ENCODE assay signal across 17 mouse cellular contexts in genomic region chr7:128626601-128627000, GRCm38 (mm10). TPM values are rescaled to one million over a fixed set of nuclear protein-coding genes. Genes with fewer than 3 reads are reported as not detected.
DNase-seq lines count a peak whose midpoint lies in the region; ATAC-seq and TF ChIP-seq lines count a peak whose summit lies in the region.
"Had no signal": no experiment of that assay in that cellular context is flagged by ENCODE, and none has a peak within 500 bp of the region (broad histone marks: within the 10 kb centered on the region; RNA-seq: fewer than 3 reads in every experiment).

No protein-coding gene starts in this region.

- no peak for TF ChIP-seq POLR2A in small intestine, adult 2 months (IDR thresholded peaks at IDR 0.05; ENCODE audit: low read depth, low read length)

- H3K9ac ChIP-seq in liver, embryonic 13.5 days, result no peak overlapping the region
- H3K9ac ChIP-seq in midbrain, embryonic 13.5 days (replicated peaks), result no peak overlapping the region
- H3K9ac ChIP-seq: embryonic facial prominence, embryonic 15.5 days; liver, embryonic 12.5 days; lung, embryonic 15.5 days; midbrain, embryonic 15.5 days had no signal

- H3K9me3 ChIP-seq in liver, embryonic 13.5 days (replicated peaks), result no peaks in the 10 kb centered on the region
- no peaks in the 10 kb centered on the region for H3K9me3 ChIP-seq in midbrain, embryonic 13.5 days
- H3K9me3 ChIP-seq: embryonic facial prominence, embryonic 15.5 days; forebrain, embryonic 10.5 days; limb, embryonic 10.5 days; liver, embryonic 12.5 days; lung, embryonic 15.5 days; midbrain, embryonic 15.5 days had no signal

- H3K4me2 ChIP-seq in liver, embryonic 13.5 days, result no peak overlapping the region
- H3K4me2 ChIP-seq in midbrain, embryonic 13.5 days (replicated peaks), result no peak overlapping the region
- H3K4me2 ChIP-seq: embryonic facial prominence, embryonic 15.5 days; liver, embryonic 12.5 days; lung, embryonic 15.5 days; midbrain, embryonic 15.5 days had no signal

- H3K27me3 ChIP-seq in liver, embryonic 13.5 days, result no peaks in the 10 kb centered on the region
- no peaks in the 10 kb centered on the region for H3K27me3 ChIP-seq in small intestine, adult 2 months (ENCODE audit: control insufficient read depth, insufficient read depth, low read length)
- H3K27me3 ChIP-seq in midbrain, embryonic 13.5 days, result no peaks in the 10 kb centered on the region
- H3K27me3 ChIP-seq: embryonic facial prominence, embryonic 15.5 days; liver, embryonic 12.5 days; lung, embryonic 15.5 days; midbrain, embryonic 15.5 days; Patski had no signal

- H3K36me3 ChIP-seq in liver, embryonic 13.5 days, result no peaks in the 10 kb centered on the region
- no peaks in the 10 kb centered on the region for H3K36me3 ChIP-seq in small intestine, adult 2 months (ENCODE audit: control insufficient read depth, insufficient read depth, low read length)
- no peaks in the 10 kb centered on the region for H3K36me3 ChIP-seq in midbrain, embryonic 13.5 days
- H3K36me3 ChIP-seq: embryonic facial prominence, embryonic 15.5 days; forebrain, embryonic 10.5 days; limb, embryonic 10.5 days; liver, embryonic 12.5 days; lung, embryonic 15.5 days; midbrain, embryonic 15.5 days had no signal

- H3K4me3 ChIP-seq in liver, embryonic 13.5 days (replicated peaks), result no peak overlapping the region
- H3K4me3 ChIP-seq in small intestine, adult 2 months (ENCODE audit: low read depth, low read length), result no peak overlapping the region
- H3K4me3 ChIP-seq in midbrain, embryonic 13.5 days (replicated peaks), result no peak overlapping the region
- H3K4me3 ChIP-seq: embryonic facial prominence, embryonic 15.5 days; forebrain, embryonic 10.5 days; left cerebral cortex, adult 2 months; limb, embryonic 10.5 days; liver, embryonic 12.5 days; lung, embryonic 15.5 days; midbrain, embryonic 15.5 days had no signal

- peaks cover 31% of the 10 kb centered on the region for H3K4me1 ChIP-seq in liver, embryonic 13.5 days (replicated peaks)
- H3K4me1 ChIP-seq in small intestine, adult 2 months (ENCODE audit: control insufficient read depth, insufficient read depth, insufficient read length, low read length), result peaks cover 4% of the 10 kb centered on the region
- peaks cover 13% of the 10 kb centered on the region for H3K4me1 ChIP-seq in midbrain, embryonic 13.5 days (replicated peaks)
- H3K4me1 ChIP-seq: lung, embryonic 15.5 days; midbrain, embryonic 15.5 days had no signal

- 60% methylated on average over 5 of the region's 5 CpGs for WGBS in liver, embryonic 13.5 days (ENCODE audit: insufficient replicate concordance)
- WGBS in small intestine, adult 2 months, result 37% methylated on average over 5 of the region's 5 CpGs
- 73% methylated on average over 5 of the region's 5 CpGs for WGBS in midbrain, embryonic 13.5 days

- DNase-seq in heart, adult 11 months, result peak; percentile 48
- no peak for DNase-seq in heart, adult 9 months (ENCODE audit: low spot score in 2 of 2)
- DNase-seq in liver, embryonic 13.5 days, result no peak
- DNase-seq in liver, result no peak
- peak; percentile 65 for DNase-seq in CD4-positive, CD25-positive, alpha-beta regulatory T cell, adult 2 months (ENCODE audit: low read depth, low spot score)
- DNase-seq: cerebellum, adult 9-11 months; gastrocnemius, postnatal 10 days had no signal

- 0 out of 2 replicates have a peak, but pooled peaks have one; percentile 41 for ATAC-seq in liver, embryonic 13.5 days (ENCODE audit: low read depth)
- no peak for ATAC-seq in midbrain, embryonic 13.5 days
- ATAC-seq: liver, embryonic 12.5 days; midbrain, embryonic 15.5 days; Patski had no signal

- no peak overlapping the region for H3K27ac ChIP-seq in liver, embryonic 13.5 days
- H3K27ac ChIP-seq in small intestine, adult 2 months (ENCODE audit: insufficient read depth, low read depth, low read length), result peak overlapping the region; percentile 18; the same call in 1 of the 2 replicates
- H3K27ac ChIP-seq in midbrain, embryonic 13.5 days, result no peak overlapping the region
- H3K27ac ChIP-seq: embryonic facial prominence, embryonic 15.5 days; forebrain, embryonic 10.5 days; left cerebral cortex, adult 2 months; limb, embryonic 10.5 days; liver, embryonic 12.5 days; lung, embryonic 15.5 days; midbrain, embryonic 15.5 days had no signal

- TF ChIP-seq CTCF in small intestine, adult 2 months (IDR thresholded peaks at IDR 0.05; ENCODE audit: extremely low read depth, insufficient read length, insufficient replicate concordance, low read depth, low read length), result no peak

RNA-seq across cellular contexts. Expression of gene Inpp5f, which starts 15.5 kb away (rescaled TPM):
- polyA plus RNA-seq in liver, embryonic 13.5 days (2015; fragmentation: Nextera tagmentation; extraction: Ambion mirVana), result 6.9 and 7.4 TPM in 2 replicates
- polyA plus RNA-seq in small intestine, adult 2 months (2012; rRNA removed), result 1.4 and 2.0 TPM in 2 replicates
- 306 and 336 TPM in 2 replicates for polyA plus RNA-seq in midbrain, embryonic 13.5 days (2015; fragmentation: Nextera tagmentation; extraction: Ambion mirVana)

Comparison
In these comparisons a context has a peak if more than half of its experiments do, and no peak if none do; other contexts are left out.
1. DNase-seq: peak in heart, adult 11 months (single experiment) and CD4-positive, CD25-positive, alpha-beta regulatory T cell, adult 2 months (single experiment); none in heart, adult 9 months (0 of 2), liver, embryonic 13.5 days (single experiment) and liver (single experiment).
2. RNA of gene Inpp5f, which starts 15.5 kb away (polyA plus RNA-seq): 306 to 336 TPM in midbrain, embryonic 13.5 days; 6.9 to 7.4 TPM in liver, embryonic 13.5 days and 1.4 to 2.0 TPM in small intestine, adult 2 months; every median in the first group is over 10 times any median in the second.